Mouse (Mus musculus) forebrain, embryonic 10.5 days (tissue): ENCODE results near the gene Myh10. TPM values are rescaled to one million over a fixed set of nuclear protein-coding genes. Genes with fewer than 3 reads are reported as not detected.

ENCODE experiments used
- polyA plus RNA-seq: library from polyadenylated mRNA; unstranded; fragments of >200 nt; fragmentation: Nextera tagmentation; extraction: Ambion mirVana; gene quantifications from 2 replicates; pipeline ENCODE4 v1.2.1, GENCODE M21; 2016

Gene Myh10
- polyA plus RNA-seq, 1 experiment from 2014 or later = 161 TPM

Other genes with a start within 250 kb of the Myh10 start
- 1.3 and 1.9 TPM in 2 replicates for gene Pik3r6, start 188.5 kb upstream of the Myh10 start, polyA plus RNA-seq
- 0.22 TPM in 1 of 2 replicates, not detected in the other for gene Mfsd6l, start 135.4 kb upstream of the Myh10 start, polyA plus RNA-seq
- gene Ccdc42, start 104.5 kb upstream of the Myh10 start, polyA plus RNA-seq = 1.1 and 1.6 TPM in 2 replicates
- gene Ndel1, start 180.3 kb downstream of the Myh10 start, polyA plus RNA-seq = 49.4 and 51.3 TPM in 2 replicates
- 0.05 and 0.11 TPM in 2 replicates for gene Rnf222, start 197.0 kb downstream of the Myh10 start, polyA plus RNA-seq
- gene Rpl26, start 210.0 kb downstream of the Myh10 start, polyA plus RNA-seq = 1,077 and 1,081 TPM in 2 replicates
- not detected in 2 replicates for gene Odf4, start 235.5 kb downstream of the Myh10 start, polyA plus RNA-seq